Mouse (Mus musculus): Measurements from ENCODE around the gene Epm2aip1. TPM values are rescaled to one million over a fixed set of nuclear protein-coding genes. Genes with fewer than 3 reads are reported as not detected.

Epm2aip1 gene
- total RNA-seq (2023): 10 to 100 TPM; 15.2 to 15.5 TPM

DNA sequence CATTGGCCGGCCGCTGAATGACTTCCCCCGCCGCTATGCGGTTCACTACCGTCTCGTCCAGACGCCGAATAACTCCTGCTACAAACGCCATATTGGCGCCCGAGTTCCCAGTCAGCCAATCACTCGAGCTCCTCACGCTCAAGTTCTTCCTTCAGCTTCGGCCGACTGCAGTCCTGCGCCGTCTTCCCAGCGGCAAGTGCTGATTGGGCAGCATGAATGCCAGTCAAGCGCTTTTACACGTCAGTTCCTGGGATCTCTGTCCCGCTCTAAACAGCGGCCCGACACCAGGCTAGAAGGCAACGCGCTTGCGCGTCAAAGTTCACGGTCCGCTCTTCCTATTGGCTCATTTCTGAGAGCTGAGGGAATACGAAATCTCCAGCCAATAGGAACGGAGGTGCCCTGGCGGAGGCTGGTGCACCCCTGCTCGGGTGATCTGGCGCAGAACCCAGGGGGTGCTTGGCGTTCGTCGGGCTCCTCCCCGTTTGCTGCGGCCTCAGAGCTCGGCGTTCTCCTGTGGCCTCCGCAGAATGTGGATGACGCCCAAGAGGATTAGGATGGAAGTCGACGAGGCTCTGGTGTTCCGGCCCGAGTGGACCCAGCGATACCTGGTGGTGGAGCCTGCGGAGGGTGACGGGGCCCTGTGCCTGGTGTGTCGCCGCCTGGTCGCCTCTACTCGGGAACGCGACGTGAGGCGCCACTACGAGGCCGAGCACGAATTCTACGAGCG is at the start of gene Epm2aip1, which contains the start of gene Mlh1:
Epm2aip1 (plus strand) TSS at position 496 of the 727 bp plus-strand sequence.
Mlh1 (minus strand) TSS at position 358 of the 727 bp plus-strand sequence.

GRCm38 (mm10) chr9:111311031-111311842 is 39.5 kb downstream of the Epm2aip1 start, which contains the start of gene Trank1:
Gene Trank1, plus strand, starts transcription at chr9:111311739.

Other genes starting within 250 kb of the Epm2aip1 start
- gene Ccrl2, start 214.4 kb upstream of the Epm2aip1 start, total RNA-seq (2023): 100 to 1,000 TPM; 352 to 399 TPM
- gene Lrrfip2, start 154.3 kb upstream of the Epm2aip1 start, total RNA-seq (2023): 10 to 100 TPM; 76.6 to 77.3 TPM
- gene Mlh1, start 138 bp upstream of the Epm2aip1 start, total RNA-seq (2023): 10 to 100 TPM; 15.9 to 18.0 TPM
- not detected for gene Trank1, start 39.8 kb downstream of the Epm2aip1 start, total RNA-seq (2023)
- gene Dclk3, start 167.2 kb downstream of the Epm2aip1 start, total RNA-seq (2023): not detected